Mouse (Mus musculus) E14TG2a.4 (cell line): ENCODE results near the gene Pde2a.

ENCODE experiments used
- CTCF ChIP-seq: conservative IDR thresholded peaks from 2 replicates; pipeline ENCODE4 v1.5.1; 2014; ENCODE audit warnings: low read length
- POU5F1 ChIP-seq: IDR thresholded peaks from 2 replicates; pipeline ENCODE4 v1.6.1; 2014; ENCODE audit warnings: low read length, borderline replicate concordance

- no peak for TF ChIP-seq CTCF
- TF ChIP-seq POU5F1 = no peak
Observed at GRCm38 (mm10) chr7:101376701-101377340, 44.7 kb upstream of the Pde2a start.
